Mouse (Mus musculus) embryonic facial prominence, embryonic 15.5 days (tissue): Measurements from ENCODE around the gene Atp2b2. TPM values are rescaled to one million over a fixed set of nuclear protein-coding genes. Genes with fewer than 3 reads are reported as not detected.

ENCODE experiments used
- ATAC-seq: fragments of 200-750 bp; cut with Nextera tagmentation; 2 replicates; pipeline ENCODE4 v1.8.0; 2017; ENCODE audit warnings: low read depth, moderate TSS enrichment; ENCODE audit not compliant: insufficient number of reproducible peaks, low FRiP score, low TSS enrichment
- H3K27ac ChIP-seq: fragments of 300-500 bp; sonication (generic); replicated peaks from 2 replicates; pipeline ENCODE4 v1.5.1; 2015; ENCODE audit warnings: mild to moderate bottlenecking, inconsistent platforms
- H3K27me3 ChIP-seq: fragments of 300-500 bp; sonication (generic); 2 replicates; pipeline ENCODE4 v1.6.1; 2015; ENCODE audit warnings: inconsistent platforms
- H3K36me3 ChIP-seq: fragments of 300-500 bp; sonication (generic); 2 replicates; pipeline ENCODE4 v1.6.1; 2015; ENCODE audit warnings: mild to moderate bottlenecking, inconsistent platforms
- H3K4me1 ChIP-seq: fragments of 300-500 bp; sonication (generic); 2 replicates; pipeline ENCODE4 v1.6.1; 2015; ENCODE audit warnings: inconsistent platforms
- H3K4me2 ChIP-seq: fragments of 300-500 bp; sonication (generic); replicated peaks from 2 replicates; pipeline ENCODE4 v1.6.1; 2015; ENCODE audit warnings: mild to moderate bottlenecking, inconsistent platforms
- H3K4me3 ChIP-seq: fragments of 300-500 bp; sonication (generic); replicated peaks from 2 replicates; pipeline ENCODE4 v1.5.1; 2015; ENCODE audit warnings: mild to moderate bottlenecking, inconsistent platforms
- H3K9ac ChIP-seq: fragments of 300-500 bp; sonication (generic); 2 replicates; pipeline ENCODE4 v1.6.1; 2015; ENCODE audit warnings: inconsistent platforms
- H3K9me3 ChIP-seq: fragments of 300-500 bp; sonication (generic); replicated peaks from 2 replicates; pipeline ENCODE4 v1.6.1; 2016; ENCODE audit warnings: inconsistent platforms
- WGBS: fragments of 180-500 bp; shearing (Covaris S2); methylation state at CpG from one replicate; pipeline ENCODE4 v1.1.7; 2015; 5-methylcytosine and 5-hydroxymethylcytosine counted together
- microRNA-seq: library from miRNA; unstranded; fragments of <30 nt; microRNA quantifications from one replicate; pipeline ENCODE4, GENCODE M21; 2016; ENCODE audit warnings: borderline number of aligned reads
- polyA plus RNA-seq: library from polyadenylated mRNA; unstranded; fragments of >200 nt; fragmentation: Nextera tagmentation; extraction: Ambion mirVana; gene quantifications from 2 replicates; pipeline ENCODE4 v1.2.1, GENCODE M21; 2015

Gene Atp2b2
- polyA plus RNA-seq, 1 experiment from 2014 or later = 0.13 TPM

DNA sequence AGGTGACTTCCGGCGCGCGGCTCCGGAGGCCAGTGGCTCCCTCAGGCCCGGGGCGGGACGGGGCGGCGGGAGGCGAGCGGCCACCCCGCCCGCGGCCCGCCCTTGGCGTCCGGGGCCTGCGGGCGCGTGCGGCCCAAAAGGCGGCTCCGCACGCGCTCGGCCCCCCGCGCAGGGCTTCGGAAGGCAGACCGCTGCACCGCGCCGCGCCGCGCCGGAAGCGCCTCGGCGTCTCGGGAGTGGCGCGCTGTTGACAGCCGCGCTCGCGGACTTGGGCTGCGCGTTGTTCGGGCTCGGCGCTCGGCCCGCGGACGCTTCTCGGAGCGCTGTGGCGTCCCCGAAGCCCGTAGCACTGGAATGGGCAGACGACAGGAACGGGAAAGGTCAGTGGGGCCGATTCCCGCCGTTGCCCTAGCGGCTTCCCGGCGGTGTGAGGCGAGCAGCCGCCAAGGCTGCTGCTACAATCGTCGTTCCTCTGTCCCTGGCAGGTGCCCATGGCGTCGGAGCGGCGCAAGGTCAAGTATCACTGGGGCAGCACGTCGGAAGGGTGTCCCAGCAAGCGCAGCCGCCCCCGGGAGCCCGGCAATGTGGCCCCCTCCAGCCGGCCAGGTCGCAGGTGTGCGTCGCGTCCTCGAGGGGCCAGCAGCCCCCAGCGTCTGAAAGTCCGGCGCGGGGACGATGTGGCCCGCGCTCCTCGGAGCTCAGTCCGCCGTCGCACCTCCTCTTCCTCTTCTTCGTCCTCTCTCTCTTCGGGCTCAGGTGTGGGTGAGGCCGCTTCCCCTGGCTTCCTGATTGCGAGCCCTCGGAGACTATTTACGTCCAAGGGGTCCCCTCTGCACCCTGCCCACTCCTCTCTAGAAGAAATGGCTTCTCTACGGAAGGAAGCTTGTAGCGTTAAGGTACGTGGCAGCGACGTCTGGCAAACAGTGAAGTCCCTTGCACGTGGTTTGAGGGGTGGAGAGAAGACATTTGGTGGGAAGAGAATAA, 344.9 kb downstream of the Atp2b2 start:
- under 1% methylated on average over 113 of the region's 113 CpGs for WGBS

DNA sequence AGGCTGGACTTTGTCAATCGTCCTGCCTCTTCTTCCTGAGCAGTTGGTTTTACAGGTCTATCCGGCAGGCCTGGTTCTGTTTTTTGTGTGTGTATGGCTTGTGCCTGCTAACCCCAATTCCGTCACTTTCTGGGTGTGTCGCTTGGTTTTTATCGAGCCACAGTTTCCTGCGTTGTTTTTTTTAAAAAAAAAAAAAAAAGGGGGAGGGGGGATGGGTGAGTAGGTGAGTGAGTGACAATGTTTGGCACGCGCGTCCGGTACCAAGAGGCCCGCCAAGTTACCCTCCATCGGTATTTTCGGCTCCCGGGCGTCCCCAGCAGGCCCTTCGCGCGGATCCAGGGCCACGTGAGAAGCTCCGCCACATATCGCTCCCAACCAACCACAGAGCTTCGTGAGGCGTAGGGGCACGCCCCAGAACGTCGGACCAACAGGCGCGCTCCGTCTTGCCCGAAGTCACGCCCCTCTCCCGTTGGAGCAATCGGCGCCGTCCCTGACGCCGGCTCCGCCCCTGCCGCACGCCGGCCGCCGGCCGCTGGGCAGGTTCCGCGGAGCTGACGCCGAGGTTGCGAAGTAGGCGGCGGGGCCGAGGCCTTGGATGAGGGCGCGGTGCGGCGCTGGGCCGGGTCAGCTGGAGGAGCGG, 345.7 kb downstream of the Atp2b2 start, which contains the start of gene Tatdn2:
Tatdn2 (plus strand) TSS at position 469 of the 640 bp plus-strand sequence.
- H3K36me3 ChIP-seq = peaks cover 19% of the 10 kb centered on the region
- H3K4me1 ChIP-seq = peaks cover 22% of the 10 kb centered on the region
- peak within 1 kb of the TSS; percentile 52 for H3K9ac ChIP-seq
- no peaks in the 10 kb centered on the region for H3K9me3 ChIP-seq
- peak within 1 kb of the TSS; percentile 88 for H3K27ac ChIP-seq
- peak within 1 kb of the TSS; percentile 65 for H3K4me3 ChIP-seq
- WGBS = under 1% methylated on average over 58 of the region's 58 CpGs
- peak; percentile 98 for ATAC-seq
- peak within 1 kb of the TSS; percentile 93 for H3K4me2 ChIP-seq
- no peaks in the 10 kb centered on the region for H3K27me3 ChIP-seq

More for the DNA sequence above, 344.9 kb downstream of the Atp2b2 start:
- H3K4me2 ChIP-seq = peak overlapping the region; percentile 93
- peak overlapping the region; percentile 65 for H3K4me3 ChIP-seq
- H3K27me3 ChIP-seq = no peaks in the 10 kb centered on the region
- H3K27ac ChIP-seq = peak overlapping the region; percentile 88
- H3K4me1 ChIP-seq = peaks cover 22% of the 10 kb centered on the region
- H3K9me3 ChIP-seq = no peaks in the 10 kb centered on the region
- peak; percentile 69 for ATAC-seq
- H3K36me3 ChIP-seq = peaks cover 27% of the 10 kb centered on the region
- peak overlapping the region; percentile 52 for H3K9ac ChIP-seq

DNA sequence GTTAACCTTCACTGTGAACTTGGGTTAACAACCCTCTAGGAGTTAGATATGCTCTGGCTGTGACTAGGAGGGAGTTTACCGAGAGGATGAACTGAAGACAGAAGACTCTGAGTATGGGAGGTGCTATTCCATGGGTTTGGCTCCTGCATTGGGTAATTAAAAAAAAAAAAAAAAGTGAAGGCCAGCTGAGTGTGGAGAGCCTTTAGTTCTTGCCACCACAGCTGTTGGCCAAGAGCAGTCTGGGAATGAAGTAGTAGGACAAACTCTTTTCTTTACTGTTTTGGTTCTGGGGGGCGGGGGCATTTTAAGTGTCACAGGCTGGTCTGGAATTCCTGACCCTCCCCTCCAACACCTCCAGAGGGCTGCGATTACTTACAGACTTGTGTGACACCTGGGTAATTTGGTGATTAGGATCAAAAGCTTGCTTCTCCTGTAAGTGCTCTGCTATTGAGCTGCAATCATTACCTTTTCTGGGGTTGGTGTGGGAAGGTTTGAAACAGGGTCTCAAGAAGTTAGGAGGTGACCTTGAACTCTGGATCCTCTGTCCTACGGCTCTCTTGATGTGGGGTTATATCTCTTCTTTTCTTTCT, 346.6 kb downstream of the Atp2b2 start:
- WGBS = 72% methylated on average over 4 of the region's 4 CpGs
- Histone ChIP-seq H3K9ac (0 out of 2 replicates have a peak overlapping the region, but pooled peaks have one; percentile 2), H3K4me1 (peaks cover 24% of the 10 kb centered on the region), H3K4me3 (peak overlapping the region; percentile 65), H3K4me2 (peak overlapping the region; percentile 93), H3K27ac (peak overlapping the region; percentile 88), H3K9me3 (no peaks in the 10 kb centered on the region), H3K36me3 (peaks cover 11% of the 10 kb centered on the region), H3K27me3 (no peaks in the 10 kb centered on the region)
- ATAC-seq = no peak

DNA sequence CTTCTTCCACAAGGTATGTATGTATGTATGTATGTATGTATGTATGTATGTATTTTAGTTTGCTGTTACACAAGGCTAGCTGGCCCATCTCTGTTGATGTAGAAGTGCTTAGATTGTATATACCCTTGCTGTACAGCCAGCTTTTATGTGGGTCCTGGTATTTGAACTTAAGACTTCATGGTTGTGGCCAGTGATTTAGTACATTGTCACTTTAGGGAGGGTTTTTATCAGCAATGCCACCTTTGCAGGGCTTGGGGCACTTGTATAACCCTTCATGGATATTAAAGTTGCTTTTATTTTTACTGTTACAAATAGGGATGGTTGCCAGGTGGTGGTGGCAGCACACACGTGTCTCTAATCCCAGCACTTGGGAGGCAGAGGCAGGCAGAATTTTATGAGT, 347.2 kb downstream of the Atp2b2 start:
- Histone ChIP-seq H3K36me3 (peaks cover 5% of the 10 kb centered on the region; the same call in 1 of the 2 replicates), H3K9ac (no peak overlapping the region), H3K4me1 (peaks cover 31% of the 10 kb centered on the region), H3K4me2 (no peak overlapping the region), H3K4me3 (no peak overlapping the region), H3K27ac (no peak overlapping the region), H3K27me3 (no peaks in the 10 kb centered on the region), H3K9me3 (no peaks in the 10 kb centered on the region)
- no peak for ATAC-seq
- WGBS = 68% methylated on average over 1 of the region's 1 CpGs

Small RNA genes lying within 50 kb of the gene (microRNA-seq; reads per million reads assigned to microRNA genes)
- 1.9 reads per million, percentile 5 among the genes with 10 or more reads in this experiment for gene Mir7042

Other genes with a start within 250 kb of the Atp2b2 start
- gene Slc6a11, start 88.6 kb upstream of the Atp2b2 start, polyA plus RNA-seq = 0.35 and 0.37 TPM in 2 replicates
- 0.32 and 0.64 TPM in 2 replicates for gene Slc6a1, start 240.0 kb upstream of the Atp2b2 start, polyA plus RNA-seq